Mouse (Mus musculus): Measurements from ENCODE around the gene Akr1cl.

The Akr1cl gene

GRCm38 (mm10) chr1:64986120-64986519 is 46.4 kb downstream of the Akr1cl start:
- peak; percentile 63 for DNase-seq

GRCm38 (mm10) chr1:64983247-64983646 is 49.3 kb downstream of the Akr1cl start:
- no peak for DNase-seq

GRCm38 (mm10) chr1:64978321-64978799 is 54.2 kb downstream of the Akr1cl start:
- no peak for DNase-seq

- no peak for DNase-seq
These were observed 57.2 kb downstream of the Akr1cl start for GRCm38 (mm10) chr1:64975346-64975745.

- DNase-seq = peak; percentile 14
These were observed 61.9 kb downstream of the Akr1cl start for GRCm38 (mm10) chr1:64970685-64971084.
